Mouse (Mus musculus) CH12.LX (cell line): ENCODE results near the gene Mrtfa.

Experiments used
- CTCF ChIP-seq, 2 experiments: IDR thresholded peaks in 1 of 2; conservative IDR thresholded peaks in 1 of 2; 2 replicates each; pipeline ENCODE4 v1.5.1; 2011 to 2012; ENCODE audit warnings: low read depth in 2 of 2, low read length in 2 of 2, improper control_type of control experiment in 1 of 2, inconsistent platforms in 1 of 2, mild to moderate bottlenecking in 1 of 2, moderate library complexity in 1 of 2
- E2F4 ChIP-seq: IDR thresholded peaks from 2 replicates; pipeline ENCODE4 v1.6.1; 2011; ENCODE audit warnings: low read depth, low read length, improper control_type of control experiment; ENCODE audit not compliant: insufficient replicate concordance
- EP300 ChIP-seq: IDR thresholded peaks from 2 replicates; pipeline ENCODE4 v1.6.1; 2011; ENCODE audit warnings: low read length, improper control_type of control experiment
- JUND ChIP-seq: conservative IDR thresholded peaks from 2 replicates; pipeline ENCODE4 v1.6.1; 2011; ENCODE audit warnings: low read depth, low read length, improper control_type of control experiment
- POLR2A ChIP-seq: IDR thresholded peaks from 2 replicates; pipeline ENCODE4 v1.6.1; 2011; ENCODE audit warnings: low read depth, mild to moderate bottlenecking, improper control_type of control experiment, low read length
- POLR2AphosphoS2 ChIP-seq: IDR thresholded peaks from 2 replicates; pipeline ENCODE4 v1.6.1; 2011; ENCODE audit warnings: low read depth, low read length, improper control_type of control experiment
- SMC3 ChIP-seq: IDR thresholded peaks from 2 replicates; pipeline ENCODE4 v1.6.1; 2011; ENCODE audit warnings: low read depth, low read length, improper control_type of control experiment
- ZMIZ1 ChIP-seq: IDR thresholded peaks from 2 replicates; pipeline ENCODE4 v1.6.1; 2012; ENCODE audit warnings: low read depth, mild to moderate bottlenecking, inconsistent platforms, low read length, improper control_type of control experiment

- TF ChIP-seq POLR2A (no peak), CTCF (conservative IDR thresholded peaks at IDR 0.05 in 1 of 2, IDR thresholded peaks at IDR 0.05 in 1 of 2; ENCODE audit: low read depth in 2 of 2, low read length in 2 of 2) (no peak), EP300 (no peak), E2F4 (no peak), SMC3 (no peak), JUND (no peak), POLR2AphosphoS2 (no peak), ZMIZ1 (no peak)
These were observed 11.9 kb upstream of the Mrtfa start for GRCm38 (mm10) chr15:81202462-81202861.
